Mouse (Mus musculus) myocyte (in vitro differentiated cells): ENCODE data around the gene Prelid1. TPM values are rescaled to one million over a fixed set of nuclear protein-coding genes. Genes with fewer than 3 reads are reported as not detected.
A peak's percentile ranks its signal among the peaks of the same experiment; 100 is the strongest.

Source experiments
- H3K27me3 ChIP-seq: one replicate; pipeline ENCODE4 v1.6.1; 2011; ENCODE audit not compliant: control insufficient read depth, insufficient read depth, insufficient read length
- H3K36me3 ChIP-seq: one replicate; pipeline ENCODE4 v1.6.1; 2011; ENCODE audit not compliant: control insufficient read depth, insufficient read depth
- H3K4me2 ChIP-seq: one replicate; pipeline ENCODE4 v1.6.1; 2011; ENCODE audit warnings: low read depth, control low read depth
- H3K4me3 ChIP-seq: one replicate; pipeline ENCODE4 v1.5.1; 2011; ENCODE audit warnings: mild to moderate bottlenecking, control low read depth, moderate library complexity
- H3K79me2 ChIP-seq: one replicate; pipeline ENCODE4 v1.6.1; 2011; ENCODE audit not compliant: control insufficient read depth, insufficient read depth
- H3ac ChIP-seq: one replicate; pipeline ENCODE4 v1.6.1; 2011; ENCODE audit not compliant: control insufficient read depth, insufficient read length
- CEBPB ChIP-seq: IDR thresholded peaks from 2 replicates; pipeline ENCODE4 v1.6.1; 2011; ENCODE audit warnings: mild to moderate bottlenecking, moderate library complexity; ENCODE audit not compliant: poor library complexity, insufficient read depth, severe bottlenecking
- E2F4 ChIP-seq: IDR thresholded peaks from one replicate; pipeline ENCODE4 v1.6.1; 2011; ENCODE audit warnings: mild to moderate bottlenecking, control low read depth, moderate library complexity; ENCODE audit not compliant: insufficient read depth
- MAX ChIP-seq: IDR thresholded peaks from one replicate; pipeline ENCODE4 v1.6.1; 2011; ENCODE audit warnings: low read depth, mild to moderate bottlenecking, control low read depth
- MYOD1 ChIP-seq, 3 experiments: IDR thresholded peaks; one replicate each; pipeline ENCODE4 v1.6.1; 2011; ENCODE audit warnings: control low read depth in 2 of 3, low read depth in 2 of 3, mild to moderate bottlenecking in 2 of 3, moderate library complexity in 1 of 3; ENCODE audit not compliant: insufficient read length in 2 of 3, control insufficient read depth in 1 of 3
- MYOG ChIP-seq, 3 experiments: IDR thresholded peaks; one replicate each; pipeline ENCODE4 v1.6.1; 2011; ENCODE audit warnings: control low read depth in 2 of 3, low read depth in 2 of 3, mild to moderate bottlenecking in 2 of 3; ENCODE audit not compliant: insufficient read length in 2 of 3, control insufficient read depth in 1 of 3, insufficient read depth in 1 of 3
- POLR2A ChIP-seq: IDR thresholded peaks from one replicate; pipeline ENCODE4 v1.6.1; 2011; ENCODE audit warnings: low read depth, mild to moderate bottlenecking, control low read depth, moderate library complexity; ENCODE audit not compliant: insufficient read length
- POLR2AphosphoS2 ChIP-seq: IDR thresholded peaks from one replicate; pipeline ENCODE4 v1.6.1; 2011; ENCODE audit warnings: low read depth, control low read depth; ENCODE audit not compliant: insufficient read length
- REST ChIP-seq: IDR thresholded peaks from one replicate; pipeline ENCODE4 v1.6.1; 2011; ENCODE audit warnings: mild to moderate bottlenecking, control low read depth, moderate library complexity; ENCODE audit not compliant: insufficient read depth, insufficient read length
- SRF ChIP-seq: IDR thresholded peaks from one replicate; pipeline ENCODE4 v1.6.1; 2011; ENCODE audit warnings: low read depth; ENCODE audit not compliant: control insufficient read depth, insufficient read length
- TCF12 ChIP-seq: IDR thresholded peaks from one replicate; pipeline ENCODE4 v1.6.1; 2011; ENCODE audit warnings: mild to moderate bottlenecking, control low read depth; ENCODE audit not compliant: poor library complexity, insufficient read depth, severe bottlenecking
- TCF3 ChIP-seq: IDR thresholded peaks from one replicate; pipeline ENCODE4 v1.6.1; 2011; ENCODE audit warnings: low read depth, control low read depth; ENCODE audit not compliant: insufficient read length
- USF1 ChIP-seq: IDR thresholded peaks from one replicate; pipeline ENCODE4 v1.6.1; 2011; ENCODE audit warnings: low read depth, mild to moderate bottlenecking, control low read depth, moderate library complexity
- polyA plus RNA-seq: library from polyadenylated mRNA; unstranded; fragments of >200 nt; fragmentation: generic; extraction: Trizol; gene quantifications from one replicate; pipeline ENCODE4 v1.2.1, GENCODE M21; 2012; ENCODE audit warnings: missing spikeins

Gene Prelid1
- polyA plus RNA-seq, 1 experiment, result 365 TPM

GRCm38 (mm10) chr13:55374206-55374924, 54.1 kb downstream of the Prelid1 start:
- H3K79me2 ChIP-seq, result no peaks in the 10 kb centered on the region
- H3K27me3 ChIP-seq, result peaks cover 42% of the 10 kb centered on the region
- no peak overlapping the region for H3ac ChIP-seq
- TF ChIP-seq SRF, result no peak
- peak; percentile 63 to 96 (median 93) for TF ChIP-seq MYOG (IDR thresholded peaks at IDR 0.05; ENCODE audit: control insufficient read depth in 1 of 3, insufficient read depth in 1 of 3, insufficient read length in 2 of 3, low read depth in 2 of 3)
- TF ChIP-seq MAX, result no peak
- peak; percentile 81 for TF ChIP-seq TCF3
- no peak for TF ChIP-seq USF1
- no peak for TF ChIP-seq REST
- no peak for TF ChIP-seq CEBPB
- TF ChIP-seq E2F4, result no peak
- TF ChIP-seq MYOD1 (IDR thresholded peaks at IDR 0.05; ENCODE audit: control insufficient read depth in 1 of 3, insufficient read length in 2 of 3, low read depth in 2 of 3), result peak in 2 of 3 experiments; percentile 90 to 96
- no peak for TF ChIP-seq POLR2A
- no peak for TF ChIP-seq POLR2AphosphoS2
- peak; percentile 45 for TF ChIP-seq TCF12
- H3K36me3 ChIP-seq, result no peaks in the 10 kb centered on the region
- no peak overlapping the region for H3K4me2 ChIP-seq
- no peak overlapping the region for H3K4me3 ChIP-seq

Other genes starting within 250 kb of the Prelid1 start
- gene Uimc1, start 220.2 kb upstream of the Prelid1 start, polyA plus RNA-seq, result 12.3 TPM
- 64.0 TPM for gene Zfp346, start 215.2 kb upstream of the Prelid1 start, polyA plus RNA-seq
- gene Gm17617, start 187.0 kb upstream of the Prelid1 start, polyA plus RNA-seq, result not detected
- 6.6 TPM for gene Fgfr4, start 167.9 kb upstream of the Prelid1 start, polyA plus RNA-seq
- 10.2 TPM for gene Nsd1, start 110.7 kb upstream of the Prelid1 start, polyA plus RNA-seq
- gene Rab24, start 1.4 kb downstream of the Prelid1 start, polyA plus RNA-seq, result 59.8 TPM
- 17.0 TPM for gene Mxd3, start 9.3 kb downstream of the Prelid1 start, polyA plus RNA-seq
- gene Lman2, start 42.3 kb downstream of the Prelid1 start, polyA plus RNA-seq, result 84.7 TPM
- 2.3 TPM for gene Rgs14, start 49.2 kb downstream of the Prelid1 start, polyA plus RNA-seq
- gene Slc34a1, start 77.7 kb downstream of the Prelid1 start, polyA plus RNA-seq, result 0.04 TPM
- gene Pfn3, start 94.7 kb downstream of the Prelid1 start, polyA plus RNA-seq, result not detected
- gene F12, start 106.3 kb downstream of the Prelid1 start, polyA plus RNA-seq, result not detected
- 29.1 TPM for gene Grk6, start 124.6 kb downstream of the Prelid1 start, polyA plus RNA-seq
- 5.1 TPM for gene Prr7, start 143.8 kb downstream of the Prelid1 start, polyA plus RNA-seq
- gene Dbn1, start 167.6 kb downstream of the Prelid1 start, polyA plus RNA-seq, result 165 TPM
- 553 TPM for gene Pdlim7, start 193.2 kb downstream of the Prelid1 start, polyA plus RNA-seq
- 1.00 TPM for gene Dok3, start 208.8 kb downstream of the Prelid1 start, polyA plus RNA-seq
- gene Ddx41, start 216.2 kb downstream of the Prelid1 start, polyA plus RNA-seq, result 33.3 TPM